Mouse (Mus musculus): ENCODE data around the gene Dlg2. TPM values are rescaled to one million over a fixed set of nuclear protein-coding genes. Genes with fewer than 3 reads are reported as not detected.

Gene Dlg2
- total RNA-seq, 2 experiments from 2014 or later: 0.36 to 0.72 TPM

DNA sequence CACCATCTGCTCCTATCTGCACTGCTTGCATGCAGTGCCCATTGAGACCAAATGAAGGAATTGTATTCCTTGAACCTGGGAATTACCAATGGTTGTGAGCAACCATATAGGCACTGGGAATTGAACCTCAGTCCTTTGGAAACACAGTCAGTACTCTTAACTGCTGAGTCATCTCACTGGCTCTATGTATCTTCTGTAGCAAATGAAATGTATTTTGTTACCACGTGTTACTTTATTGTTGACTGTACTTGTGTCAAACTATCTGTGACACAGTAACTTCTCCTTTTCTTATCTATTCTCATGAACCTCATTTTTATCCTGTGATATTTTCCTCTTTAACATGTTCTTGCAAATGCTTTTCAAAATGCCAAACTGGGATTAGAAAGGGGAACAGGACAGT, 1722.7 kb downstream of the Dlg2 start:
- no peak for DNase-seq
- intact Hi-C loops (cut with DNase I): no loop called here

DNA sequence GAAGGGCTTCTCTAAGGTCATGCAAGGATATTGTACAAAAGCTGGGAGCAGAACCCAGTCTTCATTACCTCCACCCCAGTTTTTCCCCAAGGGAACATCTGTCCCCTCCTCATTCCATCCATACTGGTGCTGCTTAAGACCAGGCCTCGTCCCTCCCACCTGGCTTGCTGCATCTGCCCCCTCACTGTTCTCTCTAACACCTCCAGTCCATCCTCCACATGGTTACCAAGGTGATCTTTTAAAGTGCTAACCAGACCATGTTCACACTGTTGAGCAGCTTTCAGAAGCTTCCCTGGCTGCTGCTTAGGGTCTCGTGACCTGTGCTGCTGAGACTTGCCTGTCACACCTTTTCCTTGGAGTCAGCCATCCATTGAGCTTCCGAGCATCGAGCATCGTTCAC, 1734.2 kb downstream of the Dlg2 start:
- intact Hi-C loops (cut with DNase I): no loop called here
- no peak for DNase-seq

DNA sequence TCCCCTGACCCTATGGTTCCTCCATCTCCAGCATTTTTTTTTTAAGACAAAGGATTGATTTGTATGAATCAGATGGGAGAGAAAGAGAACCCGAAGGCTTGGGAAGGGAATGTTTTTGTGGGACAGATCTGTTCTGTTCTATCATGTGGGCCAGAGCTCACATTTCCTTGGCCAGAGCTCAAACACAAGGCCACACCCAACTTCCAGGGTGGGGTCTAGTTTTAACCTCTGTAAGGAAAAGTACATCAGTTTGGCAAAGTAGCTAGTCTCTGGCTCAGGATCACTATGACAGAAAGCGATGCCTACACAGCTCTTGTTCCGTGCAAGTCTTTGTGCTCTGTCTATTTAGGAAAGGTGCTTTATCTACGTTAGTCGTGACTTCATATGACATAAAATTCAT, 1737.3 kb downstream of the Dlg2 start:
- no peak for DNase-seq
- intact Hi-C loops (cut with DNase I): no loop called here

DNA sequence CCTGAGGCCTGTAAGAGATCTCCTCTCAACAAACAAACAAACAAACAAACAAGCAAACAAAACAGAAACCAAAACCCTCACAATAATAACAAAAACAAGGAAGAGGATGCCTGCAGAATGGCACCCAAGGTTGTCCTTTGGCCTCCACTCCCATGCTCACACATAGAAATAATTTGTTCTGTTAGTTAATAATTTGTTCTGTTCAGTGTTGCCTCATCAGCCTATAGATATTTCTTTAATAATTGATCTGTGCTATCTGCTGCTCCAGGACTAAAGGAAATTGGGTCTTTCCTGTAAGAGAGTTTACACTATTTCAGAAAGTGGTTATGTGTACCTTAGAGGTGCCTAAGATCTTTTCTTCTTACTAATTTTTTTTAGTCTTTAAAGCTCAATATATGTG, 1741.7 kb downstream of the Dlg2 start:
- DNase-seq: no peak
- intact Hi-C loops (cut with DNase I): no loop called here

DNA sequence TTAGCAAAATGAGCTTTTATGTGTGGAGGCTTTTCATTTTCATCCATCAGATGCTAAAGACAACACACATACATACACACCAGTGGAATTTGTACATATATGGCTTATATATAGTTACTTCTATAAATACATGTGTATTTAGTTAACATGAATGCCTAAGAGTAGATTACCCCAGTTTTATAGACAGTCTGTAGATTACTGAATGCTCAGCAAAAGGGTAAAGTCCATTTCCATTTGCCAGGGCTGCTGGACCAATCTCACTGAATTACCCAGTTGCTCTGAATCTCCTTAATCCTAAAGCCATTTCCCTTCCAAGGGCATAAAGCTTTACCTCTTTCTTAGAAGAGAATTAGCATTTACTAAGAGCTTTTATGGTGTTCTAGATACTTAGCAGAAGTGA, 1744.1 kb downstream of the Dlg2 start:
- no peak for DNase-seq
- intact Hi-C loops (cut with DNase I): no loop called here

DNA sequence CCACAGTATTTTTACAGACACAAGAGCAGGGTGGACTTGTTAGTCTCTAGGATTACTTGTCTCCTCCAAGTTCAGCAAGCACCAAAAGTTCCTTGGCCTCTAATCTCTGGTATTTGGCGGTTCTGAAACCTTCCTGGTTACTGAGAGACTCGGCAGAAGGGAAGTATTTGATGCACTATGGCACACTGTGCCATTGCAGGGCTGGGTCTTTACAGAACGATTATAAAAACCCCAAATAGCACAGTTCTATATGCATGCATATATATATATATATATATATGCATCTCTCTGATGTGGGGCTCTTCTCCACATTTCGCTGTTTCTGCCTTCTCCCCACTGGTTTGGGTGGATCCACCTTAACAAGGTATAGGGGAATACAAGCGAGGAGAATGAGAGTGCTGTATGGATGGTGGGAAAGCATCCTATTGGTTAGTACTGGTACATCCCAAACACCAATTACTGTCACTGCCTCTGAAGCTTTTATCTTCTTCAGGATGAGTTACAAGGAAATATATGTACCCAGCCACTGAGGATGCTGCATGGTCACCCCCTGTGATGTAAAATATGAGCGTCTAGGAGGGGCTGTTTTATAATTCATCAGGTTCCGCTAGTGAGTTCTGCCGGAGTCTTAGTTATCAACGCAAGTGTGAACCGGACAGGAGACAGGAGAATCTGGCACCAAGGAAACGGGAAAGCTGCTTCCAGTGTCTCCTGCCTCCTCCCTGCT, 1758.2 kb downstream of the Dlg2 start:
- intact Hi-C loops (cut with DNase I): no loop called here
- DNase-seq: no peak

DNA sequence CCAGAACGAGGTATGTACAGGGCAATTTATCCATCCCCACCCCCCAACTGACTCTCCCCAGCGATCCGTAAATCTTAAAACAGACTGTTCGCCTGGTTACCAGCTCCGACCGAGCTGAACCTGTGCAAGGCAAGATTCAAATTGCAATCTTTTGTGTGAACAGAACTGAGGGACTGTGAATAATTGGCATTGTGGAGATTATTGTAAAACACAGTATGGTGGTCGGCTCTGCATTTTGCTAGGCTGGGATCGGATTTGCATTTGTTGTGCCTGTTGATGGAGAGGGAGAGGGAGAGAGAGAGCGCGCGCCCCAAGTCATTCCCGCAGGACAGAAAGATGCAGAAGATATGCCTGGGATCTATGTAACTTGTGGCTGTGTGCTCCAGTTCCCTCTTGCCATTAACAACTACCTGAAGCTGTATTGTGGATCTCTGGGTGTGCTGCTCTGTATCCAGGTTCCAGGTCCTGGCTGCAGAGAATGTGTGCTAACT, 1759.1 kb downstream of the Dlg2 start:
- DNase-seq: no peak
- intact Hi-C loops (cut with DNase I): no loop called here

DNA sequence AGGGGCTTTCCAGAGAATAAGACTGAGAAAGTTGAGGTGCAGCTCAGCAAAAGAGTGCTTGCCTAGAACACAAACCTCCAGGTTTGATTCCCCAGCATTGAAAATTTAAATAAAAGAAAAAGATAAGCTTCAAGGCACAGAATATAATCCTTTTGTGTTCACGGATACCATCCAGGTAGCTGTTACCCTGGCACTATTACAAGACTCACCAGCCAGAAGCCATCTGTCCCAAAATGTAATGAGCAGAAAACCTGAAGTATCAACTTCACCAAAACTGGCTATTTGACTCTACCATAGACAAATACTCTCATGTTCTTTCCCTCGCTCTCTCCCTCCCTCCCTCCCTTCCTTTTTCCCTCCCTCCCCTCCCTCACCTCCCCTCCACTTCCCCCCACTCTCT, 1764.4 kb downstream of the Dlg2 start:
- intact Hi-C loops (cut with DNase I): no loop called here
- DNase-seq: no peak

DNA sequence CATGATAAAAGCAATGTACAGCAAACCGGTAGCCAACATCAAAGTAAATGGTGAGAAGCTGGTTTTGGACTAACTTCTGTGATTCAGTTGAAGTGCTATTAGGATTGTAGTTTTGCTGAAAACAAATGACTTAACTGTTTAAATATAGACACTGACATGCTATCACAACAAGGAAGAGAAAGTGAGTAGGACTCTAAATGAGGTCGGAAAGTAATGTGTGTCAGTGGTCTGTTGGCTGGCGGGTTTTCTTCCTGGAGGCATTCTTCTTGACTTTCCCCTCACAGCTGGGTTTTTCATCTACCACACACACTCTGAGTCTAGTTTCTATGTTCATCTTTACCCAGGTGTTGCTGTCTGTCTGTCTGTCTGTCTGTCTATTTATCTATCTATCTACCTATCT, 1771.1 kb downstream of the Dlg2 start:
- no peak for DNase-seq
- intact Hi-C loops (cut with DNase I): no loop called here

DNA sequence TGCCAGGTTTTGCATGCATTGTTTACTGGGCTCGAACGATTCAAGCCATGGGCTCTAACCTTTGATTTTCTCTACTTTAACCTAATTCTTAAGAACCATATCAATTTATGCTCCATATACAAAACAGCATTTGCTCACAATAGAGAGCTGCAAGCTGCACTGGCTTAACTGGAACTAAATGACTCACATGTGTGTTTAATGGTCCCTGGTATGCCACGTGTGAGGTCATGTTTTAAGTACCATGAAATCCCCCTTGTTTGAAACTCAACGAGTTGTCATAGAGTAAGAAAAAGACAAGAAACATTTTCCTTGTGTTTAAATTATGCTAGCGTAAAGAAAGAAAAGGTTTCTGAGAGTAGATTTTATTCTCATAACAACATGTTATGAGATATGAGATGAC, 1772.1 kb downstream of the Dlg2 start:
- no peak for DNase-seq
- intact Hi-C loops (cut with DNase I): no loop called here

DNA sequence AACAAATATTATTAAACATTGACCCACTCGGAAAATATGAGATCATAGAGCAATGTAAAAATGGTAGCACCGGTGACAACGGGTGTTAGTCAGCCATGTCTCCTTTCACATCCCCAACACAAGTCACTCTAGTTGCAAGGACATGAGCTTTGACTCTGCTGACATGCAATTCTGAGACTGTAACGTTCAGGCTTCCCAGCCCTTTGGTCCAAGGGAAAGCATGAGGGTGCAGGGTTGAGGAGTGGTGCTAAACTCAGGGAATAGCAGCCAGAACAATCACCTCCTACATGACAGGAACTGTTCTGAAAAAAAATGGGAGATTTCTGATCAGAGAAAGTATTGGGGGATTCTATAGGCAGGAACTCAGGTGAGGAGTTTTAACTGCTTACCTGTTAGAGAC, 1781.7 kb downstream of the Dlg2 start:
- DNase-seq: no peak
- intact Hi-C loops (cut with DNase I): no loop called here

DNA sequence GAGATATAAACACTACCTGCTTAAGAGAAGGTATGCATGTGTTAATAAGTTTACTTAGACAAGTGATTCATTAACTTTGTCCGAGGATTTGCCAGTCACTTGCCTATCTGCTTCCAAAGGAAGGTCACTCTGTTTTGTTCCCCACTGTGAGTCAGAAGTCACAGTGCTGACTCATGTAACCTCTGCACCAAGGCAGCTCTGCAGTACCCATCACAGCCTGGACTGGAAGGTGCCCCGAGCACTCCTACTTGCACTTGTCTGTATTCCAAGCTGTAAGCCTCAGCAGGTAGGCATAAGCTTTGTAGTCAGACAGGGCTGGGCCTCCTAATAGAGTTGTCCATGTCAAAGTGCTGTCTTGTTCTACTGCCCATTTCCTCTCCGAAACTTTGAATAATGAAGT, 1782.2 kb downstream of the Dlg2 start:
- intact Hi-C loops (cut with DNase I): no loop called here
- DNase-seq: no peak

DNA sequence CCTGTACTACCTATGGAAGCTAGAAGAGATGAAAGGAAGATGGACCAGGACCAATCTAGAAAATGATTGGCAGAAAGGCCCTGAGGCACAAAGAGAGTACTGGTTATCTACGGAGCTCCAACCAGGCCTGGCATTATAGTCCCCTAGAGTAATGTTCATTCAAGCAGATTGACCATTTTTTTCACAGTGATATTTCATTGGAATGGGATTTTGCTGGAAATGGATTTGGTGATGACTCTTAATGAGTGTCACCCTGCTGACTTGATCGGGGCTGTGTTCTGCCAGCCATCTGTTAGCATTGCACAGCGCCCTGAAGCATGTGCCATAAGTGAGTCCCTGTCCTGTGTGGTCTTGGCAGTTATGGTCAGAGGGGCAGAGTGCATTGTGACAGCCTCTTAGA, 1787.9 kb downstream of the Dlg2 start:
- intact Hi-C loops (cut with DNase I): no loop called here
- DNase-seq: no peak

DNA sequence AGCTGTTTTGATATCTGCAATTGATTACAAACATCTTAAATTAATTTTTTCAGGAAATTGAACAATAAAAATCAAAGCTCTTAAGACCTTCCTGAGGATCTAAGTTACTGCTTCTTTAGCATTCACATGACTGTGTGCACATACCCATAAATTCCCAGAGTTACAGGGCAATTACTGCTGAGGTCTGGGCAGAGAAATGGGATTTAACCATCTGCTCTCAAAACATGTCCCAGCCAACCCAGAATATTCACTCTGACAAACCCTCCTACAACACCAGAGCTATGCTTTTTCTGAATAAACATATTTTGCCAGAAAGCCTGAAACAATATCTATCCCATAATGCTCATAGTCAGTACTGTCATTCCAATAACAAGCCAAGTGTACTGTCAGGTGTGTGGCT, 1788.5 kb downstream of the Dlg2 start:
- intact Hi-C loops (cut with DNase I): no loop called here
- DNase-seq: no peak

DNA sequence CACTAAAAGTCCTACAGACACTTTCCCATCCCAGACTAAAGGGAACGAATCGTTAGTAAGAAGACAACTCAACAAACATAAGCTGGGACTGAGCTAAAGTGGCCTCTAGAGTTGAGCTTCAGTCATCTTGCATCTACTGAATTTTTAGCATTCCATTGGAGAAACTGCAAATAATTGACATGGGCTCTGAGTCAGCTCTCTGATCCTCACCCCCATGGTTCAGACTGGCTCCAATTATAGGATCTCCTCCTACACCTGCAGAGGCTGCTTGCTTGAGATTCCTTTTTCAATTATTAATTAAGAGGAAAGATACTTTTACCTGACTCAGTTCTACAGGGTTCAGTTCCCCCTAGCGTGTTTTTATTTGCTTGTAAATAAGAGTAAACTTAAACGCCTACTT, 1798.9 kb downstream of the Dlg2 start:
- intact Hi-C loops (cut with DNase I): no loop called here
- DNase-seq: no peak

DNA sequence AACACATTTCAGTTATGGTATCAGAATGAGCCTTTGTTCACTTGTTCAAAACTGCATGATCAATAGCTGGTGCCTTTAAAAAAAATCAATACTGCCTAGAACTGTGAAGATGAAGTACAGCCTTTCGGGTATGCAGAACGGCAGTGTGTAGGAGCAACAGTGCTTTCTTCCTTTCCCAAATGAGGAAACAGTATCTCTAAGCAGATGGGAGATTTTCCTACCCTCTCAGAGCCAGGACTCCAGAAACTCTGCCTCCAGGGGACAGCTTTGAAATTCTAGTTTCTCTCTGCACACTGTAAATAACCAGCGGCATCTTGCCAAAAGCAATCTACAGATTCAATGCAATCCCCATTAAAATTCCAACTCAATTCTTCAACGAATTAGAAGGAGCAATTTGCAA, 1801.2 kb downstream of the Dlg2 start:
- no peak for DNase-seq
- intact Hi-C loops (cut with DNase I): no loop called here

DNA sequence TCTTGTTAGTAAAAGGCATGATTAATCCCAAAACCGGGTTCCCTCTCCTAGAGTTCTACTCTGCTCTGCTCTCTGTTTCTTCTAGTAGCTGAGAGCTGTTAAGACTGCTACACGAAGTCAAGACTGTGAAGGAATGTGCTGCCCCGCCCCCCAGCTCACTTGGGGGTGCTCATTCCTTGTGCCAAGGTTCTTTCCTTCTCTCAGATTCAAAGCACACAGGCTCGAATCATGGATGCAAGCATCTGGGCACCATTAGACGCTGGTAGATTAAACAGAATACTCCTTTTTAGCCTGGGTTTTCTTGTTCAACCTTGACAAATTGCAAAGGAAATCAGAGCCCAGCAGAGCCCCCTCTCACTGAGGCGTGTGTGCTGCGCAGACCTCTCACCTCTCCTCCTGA, 1804.5 kb downstream of the Dlg2 start:
- no peak for DNase-seq
- intact Hi-C loops (cut with DNase I): no loop called here

DNA sequence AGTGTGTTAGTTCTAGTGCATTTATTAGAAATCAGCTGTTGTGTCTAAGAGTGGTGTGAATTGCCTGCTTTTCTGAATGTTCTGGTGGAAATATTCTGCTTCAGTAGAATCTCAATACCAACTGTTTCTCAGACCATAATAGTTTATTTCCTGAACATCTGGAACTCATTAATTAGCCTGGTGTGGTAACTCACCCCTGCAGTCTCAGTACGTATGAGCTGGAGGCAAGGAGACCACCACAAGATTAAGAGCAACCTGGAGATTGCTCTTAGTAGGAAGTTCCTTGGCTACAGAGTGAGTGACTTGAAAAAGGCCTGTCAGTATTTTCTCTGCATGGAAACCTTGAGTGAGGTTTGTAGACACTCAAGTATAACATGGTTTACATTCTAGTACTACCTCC, 1810.6 kb downstream of the Dlg2 start:
- intact Hi-C loops (cut with DNase I): no loop called here

DNA sequence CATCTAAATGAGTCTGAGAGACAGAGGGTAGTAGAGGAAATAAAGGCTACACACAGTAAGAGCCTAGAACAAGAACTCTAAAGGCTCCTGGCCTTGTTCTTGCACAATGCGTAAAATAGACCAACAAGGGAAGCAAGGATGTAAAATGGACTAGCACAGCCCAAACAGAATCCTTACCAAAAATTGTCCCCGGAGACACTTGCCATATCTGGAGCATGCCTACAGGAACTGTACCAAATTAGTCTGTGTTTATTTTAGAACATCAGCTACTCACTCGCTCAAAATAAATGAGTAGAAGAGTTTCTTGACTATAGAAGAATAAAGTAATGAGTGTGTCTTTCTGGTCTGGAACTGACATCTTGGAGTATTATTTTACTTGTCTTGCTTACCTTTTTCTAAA, 1812.3 kb downstream of the Dlg2 start:
- intact Hi-C loops (cut with DNase I): no loop called here
- no peak for DNase-seq

More for the DNA sequence above, 1810.6 kb downstream of the Dlg2 start:
- no peak for DNase-seq

DNA sequence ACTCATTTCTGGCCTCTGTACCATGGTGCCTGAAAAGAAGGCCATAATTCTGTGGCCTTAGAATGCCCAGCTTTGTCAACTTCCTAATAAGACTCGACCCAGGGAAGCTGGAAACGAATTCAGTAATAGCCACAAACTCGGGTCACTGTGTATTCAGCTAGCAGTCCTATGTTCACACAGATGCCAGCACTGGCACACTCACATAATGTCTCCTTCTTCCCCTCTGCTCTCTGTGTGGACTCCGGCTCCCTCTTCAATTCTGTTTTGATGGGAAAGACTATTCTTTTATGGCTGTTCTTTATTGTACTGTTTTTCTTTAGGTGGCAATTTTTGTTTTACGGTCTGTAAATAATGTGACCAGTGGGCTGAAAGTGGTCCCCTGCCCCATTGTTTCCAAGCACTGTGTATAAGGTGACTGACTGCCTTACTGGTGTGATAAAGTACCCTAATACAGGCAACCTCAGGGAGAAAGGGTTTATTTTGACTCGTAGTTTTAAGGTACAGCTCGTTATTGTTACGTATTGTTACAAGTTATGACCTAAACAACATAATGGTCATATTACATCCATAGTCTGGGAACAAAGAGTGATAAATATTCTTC, 1816.5 kb downstream of the Dlg2 start:
- intact Hi-C loops (cut with DNase I): no loop called here
- no peak for DNase-seq

DNA sequence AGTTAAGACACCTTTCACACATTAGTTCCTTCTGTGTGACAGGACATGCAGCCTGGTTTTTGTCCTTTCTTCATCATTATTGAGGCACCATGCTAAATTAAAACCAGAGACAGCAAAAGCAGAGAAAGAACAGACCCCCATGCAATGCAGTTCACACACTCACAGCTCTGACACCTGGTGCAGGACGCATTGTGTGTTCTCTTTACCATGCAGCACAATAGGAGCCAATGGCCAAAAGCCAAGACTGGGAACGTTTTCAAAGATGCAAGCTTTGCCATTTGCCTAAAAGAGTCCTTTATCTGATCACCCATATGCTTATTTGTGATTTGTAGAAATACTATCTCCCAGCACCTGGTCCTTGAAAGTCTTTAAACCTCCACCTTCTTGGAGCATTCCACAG, 1824.6 kb downstream of the Dlg2 start:
- intact Hi-C loops (cut with DNase I): no loop called here
- DNase-seq: no peak

DNA sequence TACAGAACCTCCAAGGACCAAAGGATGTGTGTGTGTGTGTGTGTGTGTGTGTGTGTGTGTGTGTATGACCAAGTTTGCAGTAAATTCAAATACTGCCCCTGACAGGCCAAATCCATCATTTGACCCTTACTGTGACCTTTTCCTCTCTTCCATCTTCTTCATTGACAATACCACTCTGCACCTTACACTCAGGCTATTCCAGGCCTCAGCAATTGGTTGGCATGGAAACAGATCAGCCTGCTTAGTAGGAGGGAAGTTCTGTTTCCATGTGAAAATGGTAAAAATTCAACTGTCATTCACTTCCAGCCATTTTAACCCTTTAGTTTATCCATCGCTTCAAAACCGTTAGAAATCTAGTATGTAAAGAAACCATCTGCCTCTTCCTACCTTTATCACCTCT, 1831.2 kb downstream of the Dlg2 start:
- intact Hi-C loops (cut with DNase I): no loop called here
- DNase-seq: no peak

DNA sequence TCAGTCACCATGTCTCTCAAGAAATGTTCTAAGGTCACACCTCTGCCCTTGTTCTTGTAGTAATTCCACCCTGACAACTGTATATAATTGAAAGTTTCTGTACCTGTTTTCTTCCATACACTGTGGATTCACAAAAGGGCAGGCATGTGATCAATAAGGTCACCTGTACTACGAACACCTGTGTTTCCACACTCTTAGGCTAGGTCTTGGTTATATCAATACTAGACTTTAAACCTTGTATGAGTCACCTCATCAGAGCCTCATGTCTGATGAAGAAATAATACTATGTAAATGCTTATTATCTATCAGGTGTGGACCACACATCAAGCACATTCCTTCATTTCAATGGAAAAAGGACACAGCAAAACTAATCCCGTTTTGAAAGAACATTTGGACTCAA, 1831.7 kb downstream of the Dlg2 start:
- intact Hi-C loops (cut with DNase I): no loop called here
- DNase-seq: no peak

All from gastrocnemius, postnatal 36 days (tissue).